Mouse (Mus musculus) forebrain, embryonic 11.5 days (tissue): ENCODE results near the gene Porcn. TPM values are rescaled to one million over a fixed set of nuclear protein-coding genes. Genes with fewer than 3 reads are reported as not detected.

Experiments used
- ATAC-seq: fragments of 200-750 bp; cut with Nextera tagmentation; replicated peaks from 2 replicates; pipeline ENCODE4 v1.8.0; 2017; ENCODE audit warnings: moderate TSS enrichment; ENCODE audit not compliant: low FRiP score
- DNase-seq: peaks from one replicate; pipeline ENCODE4 v3.0.0-alpha.2; 2017; ENCODE audit warnings: low spot score
- H3K27ac ChIP-seq: fragments of 300-500 bp; sonication (generic); 2 replicates; pipeline ENCODE4 v1.5.1; 2014; ENCODE audit warnings: low read depth, low read length
- H3K27me3 ChIP-seq: fragments of 300-500 bp; sonication (generic); 2 replicates; pipeline ENCODE4 v1.6.1; 2014; ENCODE audit warnings: mild to moderate bottlenecking, low read length, mixed read lengths; ENCODE audit not compliant: control insufficient read depth, insufficient read depth
- H3K36me3 ChIP-seq: fragments of 300-500 bp; sonication (generic); 2 replicates; pipeline ENCODE4 v1.6.1; 2014; ENCODE audit warnings: mild to moderate bottlenecking, low read length, moderate library complexity, mixed read lengths; ENCODE audit not compliant: control insufficient read depth, insufficient read depth
- H3K4me1 ChIP-seq: fragments of 300-500 bp; sonication (generic); replicated peaks from 2 replicates; pipeline ENCODE4 v1.6.1; 2014; ENCODE audit warnings: low read length, mixed read lengths; ENCODE audit not compliant: control insufficient read depth, insufficient read depth
- H3K4me2 ChIP-seq: fragments of 300-500 bp; sonication (generic); 2 replicates; pipeline ENCODE4 v1.6.1; 2014; ENCODE audit warnings: low read depth, mild to moderate bottlenecking, low read length, moderate library complexity, mixed read lengths; ENCODE audit not compliant: severe bottlenecking
- H3K4me3 ChIP-seq: fragments of 300-500 bp; sonication (generic); 2 replicates; pipeline ENCODE4 v1.5.1; 2014; ENCODE audit warnings: low read depth, low read length
- H3K9ac ChIP-seq: fragments of 300-500 bp; sonication (generic); 2 replicates; pipeline ENCODE4 v1.6.1; 2014; ENCODE audit warnings: low read length
- H3K9me3 ChIP-seq: fragments of 300-500 bp; sonication (generic); 2 replicates; pipeline ENCODE4 v1.6.1; 2016; ENCODE audit warnings: low read length, mixed read lengths; ENCODE audit not compliant: control insufficient read depth
- WGBS: fragments of 180-500 bp; shearing (Covaris S2); extraction: QIAGEN DNeasy Blood & Tissue Kit; methylation state at CpG from one replicate; pipeline ENCODE4 v1.1.7; 2014; 5-methylcytosine and 5-hydroxymethylcytosine counted together
- polyA plus RNA-seq: library from polyadenylated mRNA; unstranded; fragments of >200 nt; fragmentation: Nextera tagmentation; extraction: Ambion mirVana; gene quantifications from 2 replicates; pipeline ENCODE4 v1.2.1, GENCODE M21; 2014

The Porcn gene
- 13.6 and 14.5 TPM in 2 replicates for polyA plus RNA-seq

DNA sequence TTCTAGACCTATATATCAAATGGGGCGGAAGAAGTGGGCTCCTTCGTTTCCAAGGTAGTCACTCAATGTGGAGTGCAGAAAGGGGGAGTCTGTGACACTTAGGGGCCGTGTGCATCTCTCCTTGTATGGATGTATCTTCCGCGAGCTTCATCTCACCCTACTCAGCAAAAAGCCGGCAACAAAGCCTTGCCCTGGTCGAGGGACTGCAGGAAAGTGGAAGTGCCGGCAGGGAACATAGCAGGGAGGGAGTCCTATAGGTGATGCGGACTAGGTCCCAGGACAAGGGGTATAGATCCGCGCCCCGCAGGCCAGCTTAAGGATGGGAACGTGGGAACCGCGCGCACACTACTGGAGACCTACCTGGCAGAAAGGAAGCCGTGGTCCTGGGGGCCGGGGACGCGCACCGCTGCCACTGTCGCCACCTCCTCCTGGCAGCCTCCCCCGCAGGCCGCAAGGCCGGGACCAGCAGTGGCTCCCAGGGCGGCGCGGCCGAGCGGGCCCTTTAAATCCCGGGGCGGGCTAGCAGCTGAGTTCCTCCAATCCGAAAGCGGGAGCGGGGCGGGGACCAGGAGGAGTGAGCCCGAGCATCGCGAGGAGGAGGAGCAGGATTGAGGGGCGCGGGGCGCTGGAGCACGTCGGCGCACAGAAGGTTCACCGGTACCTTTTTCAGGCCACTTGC lies at the start of gene Porcn:
Porcn (minus strand) TSS at position 511 of the 679 bp plus-strand sequence.
- ATAC-seq = peak; percentile 97
- 16% methylated on average over 45 of the region's 46 CpGs for WGBS
- no peaks in the 10 kb centered on the region for H3K36me3 ChIP-seq

DNA sequence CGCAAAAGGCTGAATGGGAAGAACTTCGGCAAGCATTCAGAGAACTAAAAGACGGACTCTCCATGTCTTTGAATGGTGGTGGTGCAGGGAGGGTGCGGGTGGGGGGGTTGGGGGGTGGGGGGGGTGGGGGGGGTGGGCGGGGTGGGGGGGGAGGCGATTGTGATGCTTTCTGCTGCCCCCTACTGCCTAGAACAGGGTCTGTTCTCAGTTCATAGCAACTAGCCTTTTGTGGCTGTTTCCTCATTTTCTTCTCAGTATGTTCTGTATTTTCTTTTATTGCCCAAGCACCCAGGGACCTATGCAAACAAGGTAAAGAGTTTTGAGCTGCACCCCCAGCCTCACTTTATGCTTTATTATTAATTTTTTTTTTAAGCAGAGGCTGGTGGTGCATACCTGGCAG lies 49.5 kb upstream of the Porcn start:
- DNase-seq (no peak), ATAC-seq (no peak)
- Histone ChIP-seq H3K4me3 (no peak overlapping the region), H3K27ac (no peak overlapping the region), H3K27me3 (no peaks in the 10 kb centered on the region), H3K9me3 (no peaks in the 10 kb centered on the region), H3K36me3 (no peaks in the 10 kb centered on the region), H3K4me1 (no peaks in the 10 kb centered on the region), H3K4me2 (no peak overlapping the region), H3K9ac (no peak overlapping the region)
- WGBS = 38% methylated on average over 4 of the region's 6 CpGs

More for the DNA sequence above, at the start of gene Porcn:
- no peak within 1 kb of the TSS for H3K27ac ChIP-seq
- DNase-seq = peak; percentile 89
- H3K4me3 ChIP-seq = peak within 1 kb of the TSS; percentile 47
- H3K4me1 ChIP-seq = no peaks in the 10 kb centered on the region
- H3K27me3 ChIP-seq = no peaks in the 10 kb centered on the region
- H3K9me3 ChIP-seq = no peaks in the 10 kb centered on the region
- peak within 1 kb of the TSS; percentile 54 for H3K9ac ChIP-seq
- H3K4me2 ChIP-seq = peak within 1 kb of the TSS; percentile 48

DNA sequence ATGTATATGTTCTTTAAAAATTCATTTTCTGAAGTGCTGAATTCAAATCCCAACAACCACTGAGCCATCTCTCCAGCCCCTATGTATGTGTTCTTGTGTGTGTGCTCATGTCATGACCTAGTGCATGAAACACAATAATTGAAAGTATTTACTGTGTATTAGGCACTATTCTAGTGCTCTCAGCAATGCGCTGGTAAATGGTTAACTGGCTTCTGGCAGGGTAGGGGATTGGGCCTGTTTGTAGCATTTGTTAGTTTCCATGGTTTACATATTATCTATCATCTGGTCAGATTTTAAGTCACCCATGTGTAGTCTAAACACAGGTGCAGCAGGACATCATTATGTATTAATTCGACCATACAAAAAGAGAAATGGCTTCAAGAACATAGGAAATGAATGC lies 47.4 kb upstream of the Porcn start:
- H3K36me3 ChIP-seq = no peaks in the 10 kb centered on the region
- WGBS = 86% methylated on average over 2 of the region's 2 CpGs
- H3K9ac ChIP-seq = no peak overlapping the region
- ATAC-seq (no peak), DNase-seq (no peak)
- H3K27me3 ChIP-seq = no peaks in the 10 kb centered on the region
- H3K4me2 ChIP-seq = no peak overlapping the region
- H3K4me1 ChIP-seq = no peaks in the 10 kb centered on the region
- H3K9me3 ChIP-seq = no peaks in the 10 kb centered on the region
- H3K27ac ChIP-seq = no peak overlapping the region
- H3K4me3 ChIP-seq = no peak overlapping the region

DNA sequence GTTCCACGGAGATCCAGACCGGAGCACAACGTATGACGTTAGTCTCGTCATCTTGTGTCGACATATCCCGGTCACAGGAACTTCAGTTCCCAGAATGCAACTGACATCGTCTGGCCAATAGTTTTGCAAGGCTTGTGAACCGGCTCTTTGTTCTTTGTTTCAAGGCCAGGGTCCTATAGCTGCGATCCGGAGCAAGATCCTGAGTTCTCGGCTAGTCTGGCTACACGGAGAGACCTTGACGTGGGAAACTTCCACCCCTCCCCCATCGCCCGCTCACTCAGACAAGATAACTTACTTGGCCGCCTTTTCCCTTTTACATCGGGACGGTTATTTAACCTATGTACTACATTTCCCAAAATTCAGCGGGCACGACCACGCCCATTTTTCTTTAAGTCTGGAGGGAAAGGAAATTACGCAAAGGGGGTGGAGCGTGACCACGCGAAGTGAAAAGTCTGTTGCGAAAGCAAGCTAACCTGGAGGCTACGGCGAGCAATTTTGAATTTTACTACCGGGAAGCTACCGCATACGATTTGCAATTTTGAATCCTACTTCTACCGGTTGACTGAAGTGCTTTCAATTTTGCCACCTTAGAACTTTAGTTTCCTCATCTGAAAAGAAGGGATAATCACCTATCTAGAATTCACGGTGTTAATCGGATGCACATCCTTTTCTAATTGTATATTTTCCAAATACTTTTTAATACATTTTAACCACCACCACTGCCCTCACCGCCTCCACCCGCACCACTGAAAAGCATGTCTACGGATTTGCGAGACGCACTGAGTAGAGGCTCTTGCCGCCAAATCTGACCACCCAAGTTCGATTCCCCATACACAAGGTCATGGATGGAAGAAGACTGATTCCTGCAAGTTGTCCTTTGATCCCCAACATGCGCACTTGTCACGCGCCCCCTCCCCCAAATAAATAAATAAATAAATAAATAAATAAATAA lies 46.3 kb upstream of the Porcn start, which contains the start of gene Ftsj1:
Ftsj1 (minus strand) TSS at position 73 of the 952 bp plus-strand sequence.
- ATAC-seq (peak; percentile 93), DNase-seq (peak; percentile 75)
- H3K9me3 ChIP-seq = no peaks in the 10 kb centered on the region
- H3K27me3 ChIP-seq = no peaks in the 10 kb centered on the region
- H3K9ac ChIP-seq = peak within 1 kb of the TSS; percentile 71
- H3K4me2 ChIP-seq = peak within 1 kb of the TSS; percentile 51
- H3K4me1 ChIP-seq = no peaks in the 10 kb centered on the region
- WGBS = 14% methylated on average over 45 of the region's 45 CpGs
- no peaks in the 10 kb centered on the region for H3K36me3 ChIP-seq
- 0 out of 2 replicates have a peak within 1 kb of the TSS, but pooled peaks have one; percentile 31 for H3K27ac ChIP-seq
- H3K4me3 ChIP-seq = peak within 1 kb of the TSS; percentile 52

DNA sequence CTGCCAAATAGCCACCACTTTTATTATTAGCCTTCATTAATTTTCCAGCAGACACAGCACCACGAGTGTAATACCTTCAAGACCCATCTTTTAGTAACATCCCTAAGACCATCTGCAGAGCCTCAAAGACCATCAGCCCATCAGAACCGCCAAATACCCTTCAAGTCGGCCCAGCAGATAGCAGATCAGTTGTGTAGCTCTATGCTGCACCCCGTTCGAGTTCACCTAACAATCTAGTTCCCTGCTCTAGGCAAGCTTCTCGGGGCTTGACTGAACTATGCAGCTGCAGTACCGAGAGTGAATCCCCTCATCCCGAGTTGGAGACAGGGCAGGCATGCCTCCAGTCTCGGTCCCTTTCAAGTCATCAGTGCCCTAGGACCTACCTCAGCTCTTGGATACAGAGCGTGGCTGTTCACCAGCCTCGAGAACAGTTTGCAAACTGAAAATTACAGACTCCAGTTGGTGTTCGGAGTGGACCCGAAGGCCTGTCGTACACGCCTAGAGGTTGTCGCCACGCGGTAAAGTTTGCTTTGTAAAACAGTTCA lies 45.5 kb upstream of the Porcn start:
- Histone ChIP-seq H3K4me1 (no peaks in the 10 kb centered on the region), H3K9ac (peak overlapping the region; percentile 71), H3K4me3 (peak overlapping the region; percentile 52), H3K9me3 (no peaks in the 10 kb centered on the region), H3K27ac (no peak overlapping the region), H3K36me3 (no peaks in the 10 kb centered on the region), H3K27me3 (no peaks in the 10 kb centered on the region), H3K4me2 (peak overlapping the region; percentile 49)
- no peak for DNase-seq
- 15% methylated on average over 18 of the region's 18 CpGs for WGBS
- ATAC-seq = peak; percentile 70; the same call in 1 of the 2 replicates

DNA sequence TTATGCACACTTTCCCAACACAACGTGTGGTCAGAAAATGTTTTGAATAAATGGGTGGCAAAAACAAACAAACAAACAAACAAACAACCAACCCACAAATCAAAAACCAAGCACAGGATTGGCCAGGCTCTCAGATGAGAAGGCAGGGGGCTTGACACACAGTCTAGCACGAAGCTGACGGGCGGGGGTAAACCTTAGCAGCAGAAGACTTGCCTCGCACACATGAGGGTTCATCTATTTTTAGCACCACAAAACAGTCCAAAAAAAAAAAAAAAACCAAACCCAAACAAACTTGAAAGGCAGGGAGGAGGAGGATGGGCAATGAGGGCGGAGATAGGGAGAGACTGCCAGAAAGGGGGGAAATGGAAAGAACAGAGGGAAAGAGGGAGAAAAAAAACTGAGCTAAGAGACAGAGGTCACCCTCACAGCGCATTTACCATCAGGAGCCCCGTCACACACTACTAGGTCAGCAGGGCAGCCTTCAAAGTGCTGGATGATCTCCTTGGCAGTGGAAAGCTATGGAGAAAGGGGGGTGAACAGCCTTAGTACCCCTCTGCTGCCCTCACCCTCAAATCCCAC lies 42.3 kb upstream of the Porcn start:
- H3K4me3 ChIP-seq = no peak overlapping the region
- H3K4me1 ChIP-seq = no peaks in the 10 kb centered on the region
- WGBS = 89% methylated on average over 8 of the region's 8 CpGs
- H3K27me3 ChIP-seq = no peaks in the 10 kb centered on the region
- no peak overlapping the region for H3K4me2 ChIP-seq
- H3K27ac ChIP-seq = no peak overlapping the region
- H3K36me3 ChIP-seq = no peaks in the 10 kb centered on the region
- no peak overlapping the region for H3K9ac ChIP-seq
- no peak for DNase-seq
- no peak for ATAC-seq
- no peaks in the 10 kb centered on the region for H3K9me3 ChIP-seq

DNA sequence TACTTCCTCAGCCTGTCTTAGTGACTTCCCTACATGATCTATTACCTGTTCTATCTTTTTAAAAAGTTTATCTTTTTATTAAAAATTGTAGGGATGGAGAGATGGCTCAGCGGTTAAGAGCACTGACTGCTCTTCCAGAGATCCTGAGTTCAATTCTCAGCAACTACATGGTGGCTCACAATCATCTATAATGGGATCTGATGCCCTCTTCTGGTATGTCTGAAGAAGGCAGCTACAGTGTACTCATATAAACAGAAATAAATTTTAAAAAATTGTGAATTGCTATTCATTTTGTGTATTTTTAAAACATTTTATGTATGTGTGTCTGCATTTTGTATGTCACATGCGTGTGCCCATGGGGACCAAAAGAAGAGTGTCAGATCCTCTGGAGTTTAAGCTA lies 41.4 kb upstream of the Porcn start:
- Histone ChIP-seq H3K9ac (no peak overlapping the region), H3K4me3 (no peak overlapping the region), H3K9me3 (no peaks in the 10 kb centered on the region), H3K27ac (no peak overlapping the region), H3K27me3 (no peaks in the 10 kb centered on the region), H3K4me1 (no peaks in the 10 kb centered on the region), H3K36me3 (no peaks in the 10 kb centered on the region), H3K4me2 (no peak overlapping the region)
- DNase-seq = no peak
- ATAC-seq = no peak
- WGBS = 83% methylated on average over 2 of the region's 2 CpGs

DNA sequence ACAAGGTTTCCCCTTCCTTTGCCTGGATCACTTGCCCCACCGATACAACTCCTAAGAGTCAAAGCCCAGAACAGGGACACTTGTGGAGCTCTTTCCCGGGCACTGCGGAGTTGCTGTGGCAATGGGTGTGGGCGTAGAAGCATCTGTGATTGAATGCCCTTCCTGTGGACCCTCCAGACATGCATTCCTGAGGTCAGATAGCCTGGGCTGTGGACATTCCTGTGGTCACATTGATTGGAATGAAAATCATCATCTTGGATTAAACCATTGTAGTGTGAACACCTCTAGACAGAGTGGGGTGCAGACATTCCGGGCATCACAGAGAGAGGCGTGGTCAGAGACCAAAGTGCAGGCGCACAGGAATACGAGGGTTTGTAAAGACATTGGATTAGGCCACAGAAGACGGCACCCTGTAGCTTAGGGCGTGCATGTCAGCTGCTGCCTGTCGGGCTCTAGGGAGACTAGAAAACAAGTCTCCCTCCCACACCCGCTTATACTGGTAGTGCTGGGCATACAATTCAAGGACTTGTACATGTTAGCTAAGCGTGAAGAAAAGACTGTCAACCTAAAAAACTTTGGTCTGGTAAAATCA lies 32.6 kb upstream of the Porcn start:
- Histone ChIP-seq H3K4me3 (no peak overlapping the region), H3K9me3 (no peaks in the 10 kb centered on the region), H3K9ac (no peak overlapping the region), H3K4me2 (no peak overlapping the region), H3K4me1 (no peaks in the 10 kb centered on the region), H3K27ac (no peak overlapping the region), H3K36me3 (no peaks in the 10 kb centered on the region), H3K27me3 (no peaks in the 10 kb centered on the region)
- 77% methylated on average over 13 of the region's 13 CpGs for WGBS
- DNase-seq (no peak), ATAC-seq (no peak)
